ENCODE assay signal across 9 mouse cellular contexts in genomic region chr5:119613413-119613812, GRCm38 (mm10). TPM values are rescaled to one million over a fixed set of nuclear protein-coding genes. Genes with fewer than 3 reads are reported as not detected.
DNase-seq lines count a peak whose midpoint lies in the region; ATAC-seq lines count a peak whose summit lies in the region.
"Had no signal": no experiment of that assay in that cellular context is flagged by ENCODE, and none has a peak within 500 bp of the region (broad histone marks: within the 10 kb centered on the region; RNA-seq: fewer than 3 reads in every experiment).

No protein-coding gene starts in this region.

- H3K4me1 ChIP-seq in heart, embryonic 13.5 days = peaks cover 34% of the 10 kb centered on the region
- peaks cover 5% of the 10 kb centered on the region; the same call in 1 of the 2 replicates for H3K4me1 ChIP-seq in forebrain, embryonic 12.5 days
- no peaks in the 10 kb centered on the region for H3K4me1 ChIP-seq in midbrain, embryonic 16.5 days (ENCODE audit: control insufficient read depth, insufficient read depth, low read length)

- peaks cover 39% of the 10 kb centered on the region for H3K27me3 ChIP-seq in heart, embryonic 13.5 days (replicated peaks)
- peaks cover 8% of the 10 kb centered on the region; the same call in 1 of the 2 replicates for H3K27me3 ChIP-seq in forebrain, embryonic 12.5 days
- H3K27me3 ChIP-seq in midbrain, embryonic 16.5 days (ENCODE audit: control insufficient read depth, insufficient read depth, low read depth, low read length) = peaks cover 5% of the 10 kb centered on the region

- no peaks in the 10 kb centered on the region for H3K9me3 ChIP-seq in heart, embryonic 13.5 days
- no peaks in the 10 kb centered on the region for H3K9me3 ChIP-seq in forebrain, embryonic 12.5 days
- no peaks in the 10 kb centered on the region for H3K9me3 ChIP-seq in midbrain, embryonic 16.5 days (replicated peaks; ENCODE audit: control insufficient read depth, low read length, poor library complexity, severe bottlenecking)

- H3K4me3 ChIP-seq in heart, embryonic 13.5 days = no peak overlapping the region
- no peak overlapping the region for H3K4me3 ChIP-seq in forebrain, embryonic 12.5 days (replicated peaks)
- no peak overlapping the region for H3K4me3 ChIP-seq in midbrain, embryonic 16.5 days (ENCODE audit: low read depth, low read length)

- H3K9ac ChIP-seq in heart, embryonic 13.5 days = no peak overlapping the region
- no peak overlapping the region for H3K9ac ChIP-seq in forebrain, embryonic 12.5 days
- no peak overlapping the region for H3K9ac ChIP-seq in midbrain, embryonic 16.5 days (ENCODE audit: low read depth, low read length)

- 19% methylated on average over 6 of the region's 6 CpGs for WGBS in heart, embryonic 13.5 days
- WGBS in forebrain, embryonic 12.5 days = 14% methylated on average over 6 of the region's 6 CpGs
- 8% methylated on average over 4 of the region's 6 CpGs for WGBS in midbrain, embryonic 16.5 days

- H3K27ac ChIP-seq in heart, embryonic 13.5 days (replicated peaks) = 0 out of 2 replicates have a peak overlapping the region, but pooled peaks have one; percentile 12
- no peak overlapping the region for H3K27ac ChIP-seq in forebrain, embryonic 12.5 days
- H3K27ac ChIP-seq in midbrain, embryonic 16.5 days (ENCODE audit: low read length) = no peak overlapping the region

- no peak for ATAC-seq in heart, embryonic 13.5 days (ENCODE audit: extremely low read depth, insufficient number of reproducible peaks, low FRiP score, low TSS enrichment)
- ATAC-seq in forebrain, embryonic 12.5 days (ENCODE audit: low FRiP score) = peak; percentile 63; the same call in 1 of the 2 replicates
- ATAC-seq in midbrain, embryonic 16.5 days = peak; percentile 56; the same call in 1 of the 2 replicates
- ATAC-seq in megakaryocyte, adult 5-6 weeks (ENCODE audit: poor library complexity, severe bottlenecking) = no peak

- H3K4me2 ChIP-seq in heart, embryonic 13.5 days = no peak overlapping the region
- H3K4me2 ChIP-seq in forebrain, embryonic 12.5 days = no peak overlapping the region
- H3K4me2 ChIP-seq in midbrain, embryonic 16.5 days (ENCODE audit: low read length) = no peak overlapping the region

- no peaks in the 10 kb centered on the region for H3K36me3 ChIP-seq in heart, embryonic 13.5 days
- H3K36me3 ChIP-seq in forebrain, embryonic 12.5 days (replicated peaks) = no peaks in the 10 kb centered on the region
- H3K36me3 ChIP-seq in midbrain, embryonic 16.5 days (ENCODE audit: control insufficient read depth, insufficient read depth, low read length) = no peaks in the 10 kb centered on the region

- DNase-seq in heart, adult 8-10 months (ENCODE audit: low spot score) = no peak
- DNase-seq in retina, postnatal 1 day = peak; percentile 48
- DNase-seq in retina, embryonic 14.5 days (ENCODE audit: low spot score) = no peak
- DNase-seq in gastrocnemius, postnatal 25 days = no peak
- DNase-seq: kidney, postnatal 36 days had no signal

RNA-seq across cellular contexts. Expression of gene Tbx3, which starts 57.1 kb away (rescaled TPM):
- polyA plus RNA-seq in heart, embryonic 13.5 days (2015; fragmentation: Nextera tagmentation; extraction: Ambion mirVana) = 9.4 and 12.8 TPM in 2 replicates
- total RNA-seq in heart, adult 8-10 months (2022) = 10 to 100 TPM in 3 of 4 experiments, 1 to 10 TPM in 1; 8.9 to 12.7 (median 10.2) TPM
- polyA plus RNA-seq in forebrain, embryonic 12.5 days (2016; fragmentation: Nextera tagmentation; extraction: Ambion mirVana) = 1.7 and 2.3 TPM in 2 replicates
- 2.4 and 3.4 TPM in 2 replicates for polyA plus RNA-seq in midbrain, embryonic 16.5 days (2015; fragmentation: Nextera tagmentation; extraction: Ambion mirVana)
- 1 to 10 TPM; 2.6 to 4.3 TPM for total RNA-seq in gastrocnemius, postnatal 25 days (2021)
- not detected in 2 replicates for total RNA-seq in megakaryocyte, adult 5-6 weeks (2015)
- total RNA-seq in megakaryocyte, adult 5-6 weeks (2017) = not detected in 2 replicates

Comparison
In these comparisons a context has a peak if more than half of its experiments do, and no peak if none do; other contexts are left out.
1. ATAC-seq: peak in forebrain, embryonic 12.5 days (single experiment) and midbrain, embryonic 16.5 days (single experiment); none in heart, embryonic 13.5 days (single experiment) and megakaryocyte, adult 5-6 weeks (single experiment).